Mouse (Mus musculus) olfactory bulb, adult 2 months (tissue): ENCODE data around the gene Sult2b1.

Experiments used
- CTCF ChIP-seq: fragments of 200-500 bp; IDR thresholded peaks from 2 replicates; pipeline ENCODE4 v1.5.1; 2012; ENCODE audit warnings: low read depth, mild to moderate bottlenecking, low read length, moderate library complexity; ENCODE audit not compliant: insufficient read depth
- POLR2A ChIP-seq: fragments of 200-500 bp; IDR thresholded peaks from 2 replicates; pipeline ENCODE4 v1.6.1; 2012; ENCODE audit warnings: mild to moderate bottlenecking, low read depth, low read length, moderate library complexity; ENCODE audit not compliant: insufficient read depth

- TF ChIP-seq CTCF (no peak), POLR2A (no peak)
These were observed 58.0 kb downstream of the Sult2b1 start for GRCm38 (mm10) chr7:45726419-45726818.
